Mouse (Mus musculus): ENCODE measurements at regions not wholly inside any gene's neighbourhood (a gene's known extent, or its start where the extent isn't known, plus 50 kb on each side); places are given as distances from the start of the nearest gene placed in this dataset.

GRCm38 (mm10) chr8:127721624-127722023 is 636.8 kb upstream of the Nrp1 start:
- TF ChIP-seq POLR2A (IDR thresholded peaks at IDR 0.05; ENCODE audit: insufficient read length, low read depth) (no peak), TCF12 (IDR thresholded peaks at IDR 0.05; ENCODE audit: insufficient read depth, poor library complexity, severe bottlenecking) (no peak), E2F4 (IDR thresholded peaks at IDR 0.05; ENCODE audit: insufficient read depth) (no peak), CEBPB (IDR thresholded peaks at IDR 0.05; ENCODE audit: insufficient read depth, poor library complexity, severe bottlenecking) (no peak), MYOD1 (IDR thresholded peaks at IDR 0.05; ENCODE audit: control insufficient read depth in 1 of 3, insufficient read length in 2 of 3, low read depth in 2 of 3) (no peak), POLR2AphosphoS2 (IDR thresholded peaks at IDR 0.05; ENCODE audit: insufficient read length, low read depth) (no peak), REST (IDR thresholded peaks at IDR 0.05; ENCODE audit: insufficient read depth, insufficient read length) (no peak), USF1 (IDR thresholded peaks at IDR 0.05; ENCODE audit: low read depth) (no peak), MAX (IDR thresholded peaks at IDR 0.05; ENCODE audit: low read depth) (no peak), MYOG (IDR thresholded peaks at IDR 0.05; ENCODE audit: control insufficient read depth in 1 of 3, insufficient read depth in 1 of 3, insufficient read length in 2 of 3, low read depth in 2 of 3) (no peak), TCF3 (IDR thresholded peaks at IDR 0.05; ENCODE audit: insufficient read length, low read depth) (no peak)

All from myocyte (in vitro differentiated cells).